Mouse (Mus musculus): ENCODE measurements around the gene Parva.

The Parva gene

GRCm38 (mm10) chr7:112427357-112428157 lies at the start of gene Parva:
Parva (plus strand) TSS chr7:112427505.
- DNase-seq (ENCODE audit: extremely low spot score) = peak; percentile 84

GRCm38 (mm10) chr7:112378056-112378455 lies 49.2 kb upstream of the Parva start:
- no peak for DNase-seq (ENCODE audit: extremely low spot score)

GRCm38 (mm10) chr7:112378476-112378875 lies 48.8 kb upstream of the Parva start:
- no peak for DNase-seq (ENCODE audit: extremely low spot score)

GRCm38 (mm10) chr7:112386521-112386920 lies 40.8 kb upstream of the Parva start:
- DNase-seq (ENCODE audit: extremely low spot score) = no peak

GRCm38 (mm10) chr7:112387876-112388275 lies 39.4 kb upstream of the Parva start:
- DNase-seq (ENCODE audit: extremely low spot score) = no peak

- no peak for DNase-seq (ENCODE audit: extremely low spot score)
Observed at GRCm38 (mm10) chr7:112388363-112388875, 38.9 kb upstream of the Parva start.

GRCm38 (mm10) chr7:112389611-112390251 lies 37.6 kb upstream of the Parva start:
- DNase-seq (ENCODE audit: extremely low spot score) = no peak

- DNase-seq (ENCODE audit: extremely low spot score) = no peak
Observed at GRCm38 (mm10) chr7:112390252-112390936, 36.9 kb upstream of the Parva start.

GRCm38 (mm10) chr7:112390937-112391605 lies 36.2 kb upstream of the Parva start:
- DNase-seq (ENCODE audit: extremely low spot score) = no peak

GRCm38 (mm10) chr7:112397786-112398185 lies 29.5 kb upstream of the Parva start:
- no peak for DNase-seq (ENCODE audit: extremely low spot score)

GRCm38 (mm10) chr7:112399425-112400170 lies 27.7 kb upstream of the Parva start:
- DNase-seq (ENCODE audit: extremely low spot score) = no peak

GRCm38 (mm10) chr7:112400175-112400574 lies 27.1 kb upstream of the Parva start:
- peak; percentile 72 for DNase-seq (ENCODE audit: extremely low spot score)

- no peak for DNase-seq (ENCODE audit: extremely low spot score)
Observed at GRCm38 (mm10) chr7:112405061-112405460, 22.2 kb upstream of the Parva start.

GRCm38 (mm10) chr7:112405578-112405977 lies 21.7 kb upstream of the Parva start:
- no peak for DNase-seq (ENCODE audit: extremely low spot score)

GRCm38 (mm10) chr7:112407597-112407996 lies 19.7 kb upstream of the Parva start:
- DNase-seq (ENCODE audit: extremely low spot score) = no peak

- DNase-seq (ENCODE audit: extremely low spot score) = no peak
Observed at GRCm38 (mm10) chr7:112409991-112410390, 17.3 kb upstream of the Parva start.

GRCm38 (mm10) chr7:112413286-112413685 lies 14.0 kb upstream of the Parva start:
- no peak for DNase-seq (ENCODE audit: extremely low spot score)

- no peak for DNase-seq (ENCODE audit: extremely low spot score)
Observed at GRCm38 (mm10) chr7:112416058-112416526, 11.2 kb upstream of the Parva start.

GRCm38 (mm10) chr7:112416730-112417513 lies 10.4 kb upstream of the Parva start:
- DNase-seq (ENCODE audit: extremely low spot score) = no peak

- no peak for DNase-seq (ENCODE audit: extremely low spot score)
Observed at GRCm38 (mm10) chr7:112417598-112417997, 9.7 kb upstream of the Parva start.

All from embryo, embryonic 9.5 days (tissue).